Mouse (Mus musculus) adrenal gland, postnatal 4 days (tissue): ENCODE data around the gene Ndufb3. TPM values are rescaled to one million over a fixed set of nuclear protein-coding genes. Genes with fewer than 3 reads are reported as not detected.
"Not testable (repeated sequence)": the region's sequence is repeated elsewhere in the genome, so short reads cannot be mapped to it uniquely, and the experiment has no call there.

ENCODE experiments used
- DNase-seq, 2 experiments: peaks; one replicate each; pipeline ENCODE4 v3.0.0; 2021 to 2022; ENCODE audit warnings: low spot score in 2 of 2, mixed read lengths in 2 of 2
- long read RNA-seq, 2 experiments: library from polyadenylated mRNA; stranded (forward); transcript quantifications; one replicate each; pipeline ENCODE4 v2.0.0; 2021
- total RNA-seq, 2 experiments: library from RNA; stranded (reverse); gene quantifications; 2 replicates each; pipeline ENCODE4 v1.2.3; 2021

Gene Ndufb3
- 100 to 1,000 TPM; 101 to 118 TPM for total RNA-seq
- long read RNA-seq, experiment 1, transcript Ndufb3-201 (3 exons, 763 nt), result major isoform, 118 of 397 reads
- long read RNA-seq, experiment 1, partial matches to known transcripts, result 277 of 397 reads
- long read RNA-seq, experiment 1, other reads (novel, unspliced or antisense), result 2 of 397 reads
- long read RNA-seq, experiment 2, transcript Ndufb3-201 (3 exons, 763 nt), result major isoform, 89 of 272 reads
- long read RNA-seq, experiment 2, partial matches to known transcripts, result 180 of 272 reads
- long read RNA-seq, experiment 2, other reads (novel, unspliced or antisense), result 3 of 272 reads

DNA sequence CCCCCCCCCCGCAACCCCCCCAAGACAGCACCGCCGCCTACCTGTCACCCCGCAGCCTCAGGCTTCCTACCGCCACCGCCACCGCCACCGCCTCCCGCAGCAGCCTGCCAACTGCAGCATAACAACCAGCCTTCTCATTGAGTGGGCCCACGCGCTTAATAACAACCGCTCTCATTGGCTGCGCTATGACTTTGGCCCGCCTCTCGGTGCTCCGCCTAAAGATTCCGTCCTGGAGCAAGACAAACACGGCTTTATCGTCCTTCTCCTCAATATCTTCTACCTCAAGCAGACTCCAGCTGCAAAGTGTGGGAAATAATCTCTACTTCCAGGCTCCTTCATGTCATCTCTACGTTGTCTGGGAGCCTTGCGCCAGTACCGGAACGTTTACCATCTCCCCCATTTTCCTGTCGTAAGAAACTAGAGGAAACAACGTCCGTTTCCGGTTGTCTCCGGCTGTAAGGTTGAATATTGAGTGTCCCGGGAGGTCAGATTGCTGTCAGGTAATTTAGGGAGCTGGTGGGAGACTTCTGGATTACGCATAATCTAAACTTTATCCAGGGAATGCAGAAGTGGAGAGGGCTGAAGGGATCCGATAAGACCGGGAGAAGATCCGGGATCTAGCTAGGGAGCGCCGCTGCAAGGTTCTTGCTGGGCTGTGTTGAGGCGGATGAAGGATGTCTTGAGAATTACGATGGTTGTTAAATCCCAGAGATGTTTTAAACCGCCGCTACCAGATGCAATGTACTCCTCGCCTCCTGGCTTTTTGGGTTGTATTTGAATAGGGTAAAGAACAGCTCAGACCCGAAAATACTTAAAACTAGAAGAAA is at the start of gene Ndufb3, which contains the start of gene Fam126b:
Gene Ndufb3 (plus strand): TSS at position 214 of the 827 bp plus-strand sequence.
Gene Fam126b (minus strand): TSS at position 153 of the 827 bp plus-strand sequence.
- peak; percentile 70 to 76 for DNase-seq

DNA sequence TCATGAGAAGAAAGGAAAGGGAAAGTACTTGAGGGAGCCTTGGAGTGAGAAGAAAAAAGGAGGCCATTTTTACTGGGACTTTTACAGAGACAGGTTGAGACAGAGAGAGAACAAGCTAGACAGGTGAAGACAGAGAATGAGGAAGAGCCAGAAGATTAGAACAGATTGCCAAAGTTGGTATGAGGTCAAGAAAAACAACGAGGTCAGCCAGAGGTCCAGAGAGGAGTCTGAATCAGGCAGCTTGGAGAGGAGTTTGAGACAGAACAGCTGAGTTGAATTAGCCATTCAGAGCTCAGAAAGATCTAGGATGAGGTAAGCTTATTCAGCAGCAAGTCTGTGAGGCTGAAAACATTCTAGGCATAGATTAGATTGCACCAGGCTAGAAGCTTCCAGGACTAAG is 44.8 kb upstream of the Ndufb3 start:
- no peak for DNase-seq

DNA sequence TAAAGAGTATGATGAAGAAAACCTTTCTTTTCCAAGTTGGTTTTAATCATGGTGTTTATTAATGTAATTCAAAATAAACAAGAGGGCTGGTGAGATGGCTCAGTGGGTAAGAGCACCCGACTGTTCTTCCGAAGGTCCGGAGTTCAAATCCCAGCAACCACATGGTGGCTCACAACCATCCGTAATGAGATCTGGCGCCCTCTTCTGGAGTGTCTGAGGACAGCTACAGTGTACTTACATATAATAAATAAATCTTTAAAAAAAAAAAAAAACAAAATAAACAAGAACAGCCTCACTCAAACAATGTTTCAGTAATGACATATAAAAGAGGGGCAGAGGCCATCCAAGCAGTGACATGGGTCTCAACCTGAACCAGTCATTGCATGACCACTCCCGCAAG is 25.8 kb upstream of the Ndufb3 start:
- not testable (repeated sequence) for DNase-seq

DNA sequence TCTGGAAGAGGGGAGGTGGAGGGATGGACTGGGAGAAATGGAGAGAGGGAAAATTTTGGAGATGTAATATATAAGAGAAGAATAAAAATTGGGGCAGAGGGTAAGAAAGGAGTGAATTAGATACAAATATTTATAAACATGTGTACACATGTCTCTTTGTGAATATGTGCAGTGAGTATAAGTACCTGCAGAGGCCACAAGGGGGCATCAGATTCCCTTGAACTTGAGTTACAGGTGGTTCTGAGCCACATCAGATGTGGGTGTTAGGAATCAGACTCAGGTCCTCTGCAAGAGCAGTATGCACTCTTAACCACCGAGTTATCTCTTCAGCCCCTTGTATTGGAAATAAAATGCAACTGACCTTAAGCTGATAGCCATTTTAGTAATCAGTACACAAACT is 23.7 kb upstream of the Ndufb3 start:
- DNase-seq, result no peak

DNA sequence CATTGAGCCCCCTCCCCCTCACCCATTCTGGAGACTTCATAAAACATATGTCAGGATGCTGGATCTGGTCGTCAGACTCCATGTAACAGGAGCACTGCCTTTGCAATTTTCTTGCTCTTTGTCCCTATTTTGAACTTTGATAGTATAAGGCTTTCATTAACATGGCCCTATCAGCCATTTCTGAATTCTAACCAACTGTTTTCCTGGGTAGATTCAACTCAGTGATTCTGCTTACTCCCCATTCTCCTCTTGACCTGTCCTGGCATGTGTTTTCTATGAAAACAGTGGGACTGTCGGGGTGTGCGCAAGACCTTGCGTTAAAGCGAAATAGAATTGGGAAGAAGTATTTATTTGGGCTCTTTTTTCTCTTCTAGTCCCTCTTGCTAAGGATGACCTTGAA is 21.2 kb upstream of the Ndufb3 start:
- DNase-seq, result no peak

DNA sequence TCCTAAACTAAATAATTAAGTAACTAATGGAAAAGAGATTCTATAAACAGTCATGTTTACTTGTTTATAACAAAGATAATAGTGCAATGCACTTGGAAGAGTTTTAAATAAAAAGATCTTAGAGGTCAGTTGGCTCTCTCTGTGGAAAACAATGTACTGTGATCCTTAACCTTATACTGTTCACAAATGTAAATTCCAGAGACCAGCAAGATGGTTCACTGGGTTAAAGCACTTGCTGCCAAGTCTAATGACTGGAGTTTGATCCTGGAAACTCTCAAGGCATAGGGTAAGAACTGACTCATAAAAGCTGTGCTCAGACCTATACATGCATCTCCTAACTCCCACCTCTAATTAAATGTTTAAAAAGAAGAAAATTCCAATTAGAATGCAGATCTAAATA is 19.6 kb upstream of the Ndufb3 start:
- no peak for DNase-seq

DNA sequence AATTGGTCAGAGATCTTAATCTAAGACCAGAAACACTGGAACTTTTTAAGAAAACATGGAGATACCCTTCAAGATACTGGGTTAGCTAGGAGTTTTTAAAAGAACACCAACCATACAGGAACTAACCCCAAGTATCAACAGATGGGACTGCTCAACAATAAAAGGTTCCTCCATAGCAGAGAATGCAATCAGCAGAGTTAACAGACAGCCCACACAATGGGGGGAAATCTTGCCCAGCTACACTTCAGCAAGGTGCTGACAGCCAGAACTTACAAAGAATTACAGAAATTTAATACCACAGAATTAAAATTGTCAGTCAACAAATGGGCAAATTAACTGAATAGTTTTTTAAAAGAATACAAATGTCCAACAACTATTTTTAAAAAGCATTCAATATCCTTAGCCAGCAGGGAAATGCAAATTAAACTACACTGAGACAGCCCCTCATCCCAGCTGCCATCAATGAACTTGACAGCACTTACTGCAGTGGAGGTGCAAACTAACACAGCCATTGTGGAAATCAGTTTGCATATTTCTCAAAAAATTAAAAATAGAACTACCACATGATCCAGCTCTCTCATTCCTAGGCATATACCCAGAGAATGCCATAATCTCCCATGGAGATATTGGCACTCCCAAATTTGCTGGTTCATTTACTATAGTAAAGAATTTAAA is 17.6 kb upstream of the Ndufb3 start:
- no peak for DNase-seq

DNA sequence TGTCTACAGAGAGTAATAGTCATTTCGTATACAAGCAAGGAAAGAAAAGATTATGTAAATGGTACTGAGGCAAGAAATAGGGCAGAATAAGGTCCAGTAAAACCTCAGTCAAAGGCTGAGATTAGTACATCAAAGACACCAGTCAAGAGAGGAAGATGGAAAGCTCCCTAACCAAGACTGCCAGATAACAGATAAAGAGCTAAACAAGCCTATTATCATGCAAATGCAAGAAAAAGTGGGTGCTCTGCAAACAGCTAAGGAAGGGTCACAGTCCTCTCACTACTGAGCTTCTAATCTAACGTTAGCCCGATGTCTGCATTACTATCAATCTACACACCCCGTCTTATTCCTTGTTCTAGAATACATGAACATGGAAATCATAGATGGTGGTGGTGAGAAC is 15.7 kb upstream of the Ndufb3 start:
- no peak for DNase-seq

DNA sequence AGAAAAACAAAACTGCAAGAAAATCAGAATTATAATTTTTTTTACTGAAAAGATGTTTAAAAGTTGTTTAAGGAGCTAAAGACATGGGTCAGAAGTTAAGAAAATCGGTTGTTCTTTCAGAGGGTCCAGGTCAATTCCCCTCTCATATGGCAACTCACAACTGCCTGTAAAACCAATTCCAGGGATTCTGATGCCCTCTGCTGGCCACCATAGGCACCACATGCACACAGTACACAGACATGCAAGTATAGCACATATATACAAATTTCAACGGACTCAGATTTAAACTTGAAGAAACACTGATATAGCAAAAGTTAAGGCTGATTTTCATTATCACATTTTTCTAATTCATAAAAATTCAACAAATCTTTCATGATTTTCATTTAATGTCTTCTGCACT is 7.0 kb upstream of the Ndufb3 start:
- no peak for DNase-seq

DNA sequence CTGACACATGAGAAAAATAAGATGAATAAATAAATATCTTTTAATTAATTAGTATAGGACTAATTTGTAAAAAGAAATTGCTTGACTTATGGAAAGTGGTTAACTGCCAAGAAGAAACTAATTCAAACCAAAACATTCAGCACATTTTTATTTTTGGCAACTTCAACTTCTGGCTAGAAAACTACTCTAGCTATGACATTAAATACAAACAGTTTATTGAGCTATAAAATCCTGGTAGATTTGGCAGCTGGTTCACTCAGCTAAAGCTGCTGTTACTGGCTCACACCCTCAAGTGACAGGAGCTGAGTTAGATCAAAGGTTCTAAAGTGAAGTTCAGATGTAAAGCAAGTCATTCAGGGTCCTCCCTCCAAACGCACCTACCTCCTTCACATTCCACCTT is 3.6 kb upstream of the Ndufb3 start:
- no peak for DNase-seq

DNA sequence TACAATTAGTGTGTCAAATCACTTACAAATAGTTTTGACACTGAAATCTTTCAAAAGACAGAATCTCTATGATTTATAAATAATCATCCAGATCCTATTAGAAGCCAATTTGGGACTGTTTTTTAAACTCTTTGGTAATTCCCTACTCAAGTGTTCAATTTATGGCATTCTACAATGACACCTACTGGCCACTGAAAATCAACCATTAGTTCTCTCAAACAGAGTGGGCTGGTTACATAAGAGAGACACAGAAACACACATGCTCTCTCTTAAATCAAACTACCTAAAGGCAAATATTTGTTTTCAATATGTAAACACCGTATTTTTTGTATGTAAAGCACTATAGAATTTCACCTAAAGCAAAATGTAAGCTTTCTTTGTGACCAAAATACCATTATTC is 1.9 kb upstream of the Ndufb3 start:
- DNase-seq, result no peak

DNA sequence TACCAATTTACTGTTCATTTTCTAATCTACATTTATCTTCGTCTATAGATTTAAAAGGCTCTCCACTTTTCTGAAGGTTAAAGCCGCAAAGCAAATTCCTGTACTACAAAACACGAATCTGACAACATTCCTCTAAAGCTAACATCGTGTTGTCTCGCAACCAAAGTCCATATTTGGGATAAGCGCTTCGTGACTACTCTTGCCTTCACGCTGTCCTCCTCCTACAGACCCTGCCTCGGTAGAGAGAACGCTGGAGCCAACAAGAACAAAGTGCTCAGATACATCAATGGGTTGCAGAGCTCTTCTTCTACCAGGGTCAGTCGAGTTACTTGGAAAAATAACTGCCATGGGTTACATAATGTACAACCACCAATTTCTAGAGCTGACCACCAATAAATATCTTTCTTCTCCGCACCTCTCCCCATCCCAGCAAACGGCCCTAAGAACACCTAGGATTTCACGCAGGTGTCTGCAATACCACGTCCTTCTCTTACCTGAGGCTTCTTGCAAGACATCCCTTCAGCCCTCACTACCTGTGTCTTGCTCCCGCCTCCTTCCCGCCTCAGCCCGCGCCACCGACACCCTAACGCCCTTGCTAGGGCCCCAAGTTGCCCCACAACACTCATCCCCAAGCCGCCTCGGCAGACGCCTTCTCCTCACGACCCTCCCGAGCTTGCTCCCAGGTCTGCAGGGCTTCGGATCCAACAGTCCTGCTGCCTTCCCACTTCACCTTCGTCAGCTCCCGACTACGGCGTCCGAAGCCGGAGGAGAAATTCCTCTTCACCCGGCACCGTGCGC is 612 bp upstream of the Ndufb3 start:
- no peak for DNase-seq

DNA sequence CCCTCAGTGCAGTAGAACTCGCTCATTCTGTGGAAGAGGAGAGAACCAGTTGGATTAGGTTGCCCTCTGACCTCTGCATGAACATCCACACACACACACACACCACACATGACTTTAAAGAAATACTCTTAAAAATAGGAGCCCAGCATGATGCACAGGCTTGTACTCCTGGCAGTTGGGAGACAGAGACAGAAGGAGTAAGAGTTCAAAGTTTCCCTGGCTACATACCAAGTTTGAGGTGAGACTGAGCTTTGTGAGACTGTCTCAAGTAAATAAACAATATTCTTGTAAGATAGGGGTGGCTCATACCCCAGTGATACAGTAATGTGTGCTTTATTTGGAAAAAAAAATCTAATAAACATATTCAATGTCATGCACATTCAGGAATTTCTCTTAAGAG is 1.3 kb downstream of the Ndufb3 start:
- no peak for DNase-seq

DNA sequence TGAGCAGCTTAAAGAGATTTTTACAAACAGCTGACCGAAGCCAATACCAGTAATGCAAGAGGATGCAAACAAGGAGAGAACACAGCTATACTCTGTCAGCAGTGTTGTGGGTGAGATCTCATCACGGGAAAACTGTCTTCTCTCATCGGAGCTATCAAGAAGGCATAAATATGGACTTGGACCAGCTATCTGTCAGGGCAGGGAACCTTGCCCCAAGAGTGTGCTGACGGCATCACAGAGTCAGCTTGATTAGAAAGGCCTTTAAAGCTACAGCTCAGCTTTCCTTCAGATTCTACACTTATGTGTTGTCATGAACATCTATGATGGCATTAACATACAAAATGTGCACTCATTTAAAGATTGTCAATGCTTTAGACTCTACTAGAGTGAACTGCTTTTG is 16.5 kb downstream of the Ndufb3 start:
- DNase-seq, result no peak

DNA sequence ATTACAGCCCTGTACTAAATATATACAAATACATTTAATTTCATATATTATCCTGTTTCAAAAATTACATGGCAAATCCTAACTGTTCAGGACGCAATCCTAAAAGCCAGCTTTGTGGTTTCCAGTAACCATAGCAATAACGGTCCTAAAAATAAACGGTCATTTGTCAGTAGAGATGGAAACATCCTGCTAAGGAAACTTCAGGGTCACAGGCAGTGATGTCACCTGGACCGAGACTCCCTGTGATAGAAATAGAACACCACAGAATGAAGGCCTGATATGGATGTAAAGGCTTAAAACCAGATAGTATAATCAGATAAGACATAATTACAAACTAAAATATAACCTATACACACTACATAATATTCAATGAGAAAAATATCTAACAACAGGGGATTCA is 17.6 kb downstream of the Ndufb3 start:
- DNase-seq, result no peak

DNA sequence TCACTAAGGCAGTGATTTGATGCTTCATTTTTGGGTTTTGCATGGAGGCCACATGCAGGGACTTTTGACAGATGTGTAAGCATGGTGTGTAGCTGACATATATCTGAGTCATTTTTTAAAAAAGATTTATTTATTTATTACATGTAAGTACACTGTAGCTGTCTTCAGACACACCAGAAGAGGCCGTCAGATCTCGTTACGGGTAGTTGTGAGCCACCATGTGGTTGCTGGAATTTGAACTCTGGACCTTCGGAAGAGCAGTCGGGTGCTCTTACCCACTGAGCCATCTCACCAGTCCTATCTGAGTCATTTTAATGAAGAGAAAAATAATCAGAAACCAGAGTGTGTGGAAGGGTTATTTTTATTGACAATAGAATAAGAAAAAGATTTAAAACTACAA is 23.4 kb downstream of the Ndufb3 start:
- DNase-seq, result not testable (repeated sequence)

DNA sequence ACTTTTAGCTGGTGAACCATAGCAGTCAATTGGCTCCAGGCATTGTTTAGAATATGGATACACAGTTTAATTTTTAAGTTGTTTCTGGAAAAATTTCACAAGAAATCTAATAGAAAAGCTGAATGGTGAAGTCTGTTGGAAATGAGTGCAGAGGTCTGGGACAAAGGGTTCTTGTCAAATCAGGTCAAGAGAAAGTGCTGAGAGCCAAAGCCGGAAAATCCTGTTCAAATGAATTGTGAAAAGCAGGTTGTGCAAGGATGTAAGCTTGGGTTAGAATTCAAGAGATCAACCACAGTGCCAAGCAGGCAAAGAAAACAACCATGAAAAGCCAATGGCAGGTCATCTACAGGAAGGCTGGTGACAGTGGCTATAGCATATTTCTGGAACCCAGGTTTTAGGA is 24.0 kb downstream of the Ndufb3 start:
- no peak for DNase-seq

DNA sequence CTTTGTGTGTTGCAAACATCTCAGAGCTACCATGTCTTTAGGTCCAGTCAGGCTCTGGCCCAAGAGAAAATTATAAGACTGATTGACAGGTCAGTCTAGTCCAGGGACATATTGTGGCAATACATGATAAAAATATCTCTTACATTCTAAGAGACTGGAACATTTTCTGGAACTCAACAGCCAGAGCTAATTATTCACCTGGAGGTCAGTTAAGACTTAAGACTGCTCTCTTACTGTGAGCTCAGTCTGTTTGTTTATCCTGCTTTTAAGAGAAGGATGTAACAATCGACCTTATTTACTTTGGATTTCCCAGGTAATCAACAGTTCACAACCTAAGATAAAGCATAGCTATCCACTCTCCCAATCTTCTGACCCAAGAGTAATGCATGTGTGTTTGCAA is 24.4 kb downstream of the Ndufb3 start:
- no peak for DNase-seq

DNA sequence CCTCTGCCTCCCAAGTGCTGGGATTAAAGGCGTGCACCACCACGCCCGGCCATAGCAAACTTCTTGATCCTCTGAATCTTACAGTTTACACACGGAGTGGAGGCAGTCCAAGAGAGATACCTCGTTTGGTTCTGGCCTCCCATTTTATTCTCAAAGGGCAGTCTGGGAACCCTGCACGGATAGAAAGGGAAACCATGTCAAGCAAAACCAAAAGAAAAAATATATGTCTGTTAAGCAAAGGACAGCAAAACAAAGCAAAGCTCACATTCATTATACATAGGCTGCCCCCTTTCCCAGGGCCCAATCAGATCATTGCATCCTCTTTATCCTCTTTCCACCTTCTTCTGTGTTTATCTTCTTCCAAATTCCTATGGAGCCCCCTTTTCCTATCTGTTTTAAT is 27.6 kb downstream of the Ndufb3 start:
- peak; percentile 27 to 38 for DNase-seq

DNA sequence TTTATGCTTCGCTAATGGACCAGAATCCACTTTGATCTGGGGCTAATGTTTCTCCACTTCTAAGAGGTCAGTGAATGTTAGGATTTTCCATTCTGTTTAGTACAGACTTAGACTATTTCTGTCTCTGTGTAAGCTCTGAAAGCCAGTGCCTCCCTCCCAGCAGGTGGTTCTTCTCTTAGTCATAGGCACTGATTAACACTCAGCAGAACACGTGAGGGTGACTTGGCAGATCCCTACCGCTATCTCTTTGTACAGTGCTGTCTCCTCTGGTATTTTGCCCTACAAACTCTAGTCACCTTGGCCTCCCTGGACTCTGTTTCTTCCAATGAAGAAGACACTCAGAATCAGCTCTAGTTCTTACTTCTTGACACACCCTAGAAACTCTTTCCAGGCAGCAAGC is 28.2 kb downstream of the Ndufb3 start:
- DNase-seq, result no peak

DNA sequence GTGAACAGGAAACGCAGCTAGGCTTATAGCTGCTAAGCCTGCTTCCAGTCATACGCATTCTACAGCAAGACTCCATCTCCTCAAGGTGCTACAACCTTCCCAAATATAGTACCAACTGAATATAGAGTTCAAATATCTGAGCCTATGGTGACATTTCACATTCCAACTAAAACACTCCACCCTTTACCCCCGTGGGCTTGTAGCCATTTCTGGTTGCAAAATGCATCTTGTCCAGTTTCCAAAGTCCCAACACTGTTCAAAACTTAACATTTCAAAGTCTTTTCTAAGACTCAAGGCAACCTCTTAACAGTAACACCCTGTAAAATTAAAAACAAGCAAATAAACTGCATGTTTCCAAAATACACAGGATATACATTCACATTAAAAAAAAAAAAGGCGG is 29.0 kb downstream of the Ndufb3 start:
- no peak for DNase-seq
